Mouse (Mus musculus) embryonic fibroblast, embryonic 13.5 days (primary cell): ENCODE results near the gene Emc9.

Source experiments
- CTCF ChIP-seq: IDR thresholded peaks from 2 replicates; pipeline ENCODE4 v1.5.1; 2011; ENCODE audit warnings: mild to moderate bottlenecking, control low read depth, low read length, moderate library complexity, borderline replicate concordance; ENCODE audit not compliant: insufficient read depth
- POLR2A ChIP-seq: IDR thresholded peaks from 2 replicates; pipeline ENCODE4 v1.6.1; 2011; ENCODE audit warnings: low read depth, mild to moderate bottlenecking, control low read depth, low read length, moderate library complexity

GRCm38 (mm10) chr14:55536116-55536745, 48.9 kb downstream of the Emc9 start:
- peak; percentile 77; the same call in 1 of the 2 replicates for TF ChIP-seq CTCF
- TF ChIP-seq POLR2A = no peak
